Mouse (Mus musculus): ENCODE results near the gene Kif21b.

DNA sequence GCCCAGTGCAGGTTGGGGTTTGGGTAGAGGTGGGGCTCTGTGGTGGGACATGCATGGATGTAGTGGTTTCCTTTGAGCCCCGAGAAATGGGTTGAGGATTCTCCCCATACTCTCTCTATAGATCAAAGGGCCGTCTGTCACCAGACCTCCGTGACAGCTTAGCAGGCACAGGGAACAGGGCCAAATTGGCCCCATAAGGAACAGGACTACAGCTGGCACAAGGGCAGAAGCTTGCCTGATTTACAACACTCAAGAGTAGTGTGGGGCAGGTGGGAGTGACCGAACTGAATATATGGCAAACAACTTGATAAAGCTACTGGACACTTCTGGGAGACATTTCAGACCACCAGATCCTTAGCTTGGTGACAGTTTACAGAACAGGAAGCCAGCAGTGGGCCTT is 26.4 kb upstream of the Kif21b start:
- TF ChIP-seq CTCF (IDR thresholded peaks at IDR 0.05; ENCODE audit: low read depth, low read length) (no peak), POLR2A (IDR thresholded peaks at IDR 0.05; ENCODE audit: extremely low read depth, insufficient read depth, low read length) (no peak)

Data from liver, adult 2 months (tissue).